Mouse (Mus musculus): ENCODE results near the gene Faf1. TPM values are rescaled to one million over a fixed set of nuclear protein-coding genes. Genes with fewer than 3 reads are reported as not detected.

The Faf1 gene
- polyA plus RNA-seq, 1 experiment from 2014 or later: 20.8 TPM

DNA sequence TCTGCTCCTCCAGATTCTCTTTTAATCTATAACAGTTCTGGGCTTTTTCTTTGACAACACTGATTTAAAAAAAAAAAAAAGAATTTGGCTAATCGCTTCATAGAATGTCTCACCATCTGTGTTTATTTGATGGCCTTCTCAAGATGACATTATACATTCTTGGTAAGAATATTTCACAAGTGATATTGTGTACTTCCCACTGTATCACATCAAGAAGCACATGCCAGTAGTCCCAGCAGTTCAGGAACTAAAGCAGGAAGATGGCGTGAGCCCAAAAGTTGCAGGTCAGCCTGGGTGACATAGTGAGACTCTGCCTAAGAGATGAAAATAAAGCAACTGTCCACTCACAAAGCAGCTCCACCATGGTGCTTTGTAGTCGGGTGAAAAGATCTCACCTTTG, 34.9 kb upstream of the Faf1 start:
- no peaks in the 10 kb centered on the region for H3K36me3 ChIP-seq (ENCODE audit: control insufficient read depth, insufficient read depth, low read length)
- H3K4me1 ChIP-seq (replicated peaks; ENCODE audit: control insufficient read depth, insufficient read depth): no peaks in the 10 kb centered on the region
- WGBS: 79% methylated on average over 3 of the region's 3 CpGs
- no peak overlapping the region for H3K27ac ChIP-seq (replicated peaks)
- ATAC-seq (ENCODE audit: low FRiP score, low TSS enrichment): no peak
- H3K9ac ChIP-seq (ENCODE audit: low read length): no peak overlapping the region
- H3K9me3 ChIP-seq (ENCODE audit: control insufficient read depth, low read length): no peaks in the 10 kb centered on the region
- H3K4me2 ChIP-seq (replicated peaks; ENCODE audit: low read depth): no peak overlapping the region
- no peak overlapping the region for H3K4me3 ChIP-seq (ENCODE audit: low read depth, low read length)
- no peaks in the 10 kb centered on the region for H3K27me3 ChIP-seq (ENCODE audit: control insufficient read depth, insufficient read depth, low read length)
- TF ChIP-seq EP300 (optimal IDR thresholded peaks at IDR 0.05): no peak
- TF ChIP-seq CTCF (IDR thresholded peaks at IDR 0.05; ENCODE audit: low read depth): no peak
- DNase-seq (ENCODE audit: low spot score): no peak

DNA sequence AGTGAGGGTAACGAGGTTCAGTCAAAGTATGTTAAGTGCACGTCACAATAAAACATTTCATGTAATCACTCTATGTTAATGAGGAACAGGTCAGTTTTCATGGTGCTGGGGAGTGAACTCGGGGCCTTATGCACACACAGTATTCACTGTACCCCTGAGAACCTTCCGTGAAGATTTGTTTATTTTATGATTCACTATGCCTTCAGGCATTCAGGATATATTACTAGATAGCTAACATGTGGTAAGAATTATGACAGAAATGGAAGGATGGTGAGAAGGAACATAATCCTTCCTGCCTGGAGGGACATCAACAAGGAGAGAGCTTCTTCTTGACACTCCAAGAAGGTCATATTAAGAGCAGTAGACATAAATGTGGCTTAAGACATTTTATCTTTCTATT, 29.1 kb upstream of the Faf1 start:
- Histone ChIP-seq H3K4me3 (ENCODE audit: low read depth, low read length) (no peak overlapping the region), H3K4me2 (replicated peaks; ENCODE audit: low read depth) (no peak overlapping the region), H3K9me3 (ENCODE audit: control insufficient read depth, low read length) (no peaks in the 10 kb centered on the region), H3K36me3 (ENCODE audit: control insufficient read depth, insufficient read depth, low read length) (no peaks in the 10 kb centered on the region), H3K9ac (ENCODE audit: low read length) (no peak overlapping the region), H3K27me3 (ENCODE audit: control insufficient read depth, insufficient read depth, low read length) (no peaks in the 10 kb centered on the region), H3K27ac (replicated peaks) (no peak overlapping the region), H3K4me1 (replicated peaks; ENCODE audit: control insufficient read depth, insufficient read depth) (no peaks in the 10 kb centered on the region)
- WGBS: 48% methylated on average over 4 of the region's 4 CpGs
- DNase-seq (ENCODE audit: low spot score): no peak
- no peak for ATAC-seq (ENCODE audit: low FRiP score, low TSS enrichment)
- TF ChIP-seq EP300 (optimal IDR thresholded peaks at IDR 0.05) (no peak), CTCF (IDR thresholded peaks at IDR 0.05; ENCODE audit: low read depth) (no peak)

DNA sequence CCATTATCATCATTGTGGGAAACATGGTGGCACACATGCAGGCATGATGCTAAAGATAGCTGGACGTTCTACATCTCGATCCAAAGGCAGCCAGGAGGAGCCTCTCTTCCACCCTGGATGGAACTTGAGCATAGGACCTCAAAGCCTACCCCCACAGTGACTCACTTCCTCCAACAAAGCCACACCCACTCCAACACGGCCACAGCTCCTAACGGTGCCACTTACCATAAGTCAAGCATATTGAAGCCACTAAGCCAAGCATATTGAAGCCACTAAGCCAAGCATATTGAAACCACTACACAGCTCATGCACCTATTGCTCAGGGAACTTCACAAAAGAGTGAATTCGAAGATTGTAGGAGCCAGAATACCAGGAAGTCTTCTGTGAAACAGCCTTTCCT, 27.1 kb upstream of the Faf1 start:
- no peaks in the 10 kb centered on the region for H3K4me1 ChIP-seq (replicated peaks; ENCODE audit: control insufficient read depth, insufficient read depth)
- TF ChIP-seq EP300 (optimal IDR thresholded peaks at IDR 0.05): no peak
- TF ChIP-seq CTCF (IDR thresholded peaks at IDR 0.05; ENCODE audit: low read depth): no peak
- no peak for ATAC-seq (ENCODE audit: low FRiP score, low TSS enrichment)
- no peak overlapping the region for H3K4me3 ChIP-seq (ENCODE audit: low read depth, low read length)
- WGBS: 77% methylated on average over 5 of the region's 5 CpGs
- no peaks in the 10 kb centered on the region for H3K9me3 ChIP-seq (ENCODE audit: control insufficient read depth, low read length)
- H3K27me3 ChIP-seq (ENCODE audit: control insufficient read depth, insufficient read depth, low read length): no peaks in the 10 kb centered on the region
- no peak overlapping the region for H3K4me2 ChIP-seq (replicated peaks; ENCODE audit: low read depth)
- H3K9ac ChIP-seq (ENCODE audit: low read length): no peak overlapping the region
- H3K27ac ChIP-seq (replicated peaks): no peak overlapping the region
- no peak for DNase-seq (ENCODE audit: low spot score)
- H3K36me3 ChIP-seq (ENCODE audit: control insufficient read depth, insufficient read depth, low read length): no peaks in the 10 kb centered on the region

DNA sequence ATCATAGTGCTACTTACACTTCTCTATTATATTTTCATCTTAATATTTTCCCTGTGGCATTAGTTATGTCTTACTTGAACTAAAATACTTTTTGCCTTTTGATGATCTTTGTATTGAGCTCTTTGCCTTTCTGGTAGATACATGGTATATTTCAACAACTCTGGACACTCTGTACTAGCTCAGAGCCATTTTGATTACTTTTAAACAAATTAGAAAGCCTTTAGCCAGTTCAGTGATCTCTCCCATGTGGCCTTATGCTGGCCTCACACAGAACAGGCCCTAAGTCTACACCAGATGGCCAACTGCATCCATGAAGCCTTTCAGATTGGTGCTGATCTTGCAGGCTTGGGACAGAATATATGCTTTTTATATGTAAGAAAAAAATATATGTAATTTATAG, 23.1 kb upstream of the Faf1 start:
- DNase-seq (ENCODE audit: low spot score): no peak
- ATAC-seq (ENCODE audit: low FRiP score, low TSS enrichment): no peak
- Histone ChIP-seq H3K9me3 (ENCODE audit: control insufficient read depth, low read length) (no peaks in the 10 kb centered on the region), H3K27ac (replicated peaks) (no peak overlapping the region), H3K27me3 (ENCODE audit: control insufficient read depth, insufficient read depth, low read length) (no peaks in the 10 kb centered on the region), H3K4me2 (replicated peaks; ENCODE audit: low read depth) (no peak overlapping the region), H3K4me3 (ENCODE audit: low read depth, low read length) (no peak overlapping the region), H3K9ac (ENCODE audit: low read length) (no peak overlapping the region), H3K4me1 (replicated peaks; ENCODE audit: control insufficient read depth, insufficient read depth) (no peaks in the 10 kb centered on the region; the same call in 1 of the 2 replicates), H3K36me3 (ENCODE audit: control insufficient read depth, insufficient read depth, low read length) (no peaks in the 10 kb centered on the region)
- TF ChIP-seq CTCF (IDR thresholded peaks at IDR 0.05; ENCODE audit: low read depth) (no peak), EP300 (optimal IDR thresholded peaks at IDR 0.05) (no peak)

DNA sequence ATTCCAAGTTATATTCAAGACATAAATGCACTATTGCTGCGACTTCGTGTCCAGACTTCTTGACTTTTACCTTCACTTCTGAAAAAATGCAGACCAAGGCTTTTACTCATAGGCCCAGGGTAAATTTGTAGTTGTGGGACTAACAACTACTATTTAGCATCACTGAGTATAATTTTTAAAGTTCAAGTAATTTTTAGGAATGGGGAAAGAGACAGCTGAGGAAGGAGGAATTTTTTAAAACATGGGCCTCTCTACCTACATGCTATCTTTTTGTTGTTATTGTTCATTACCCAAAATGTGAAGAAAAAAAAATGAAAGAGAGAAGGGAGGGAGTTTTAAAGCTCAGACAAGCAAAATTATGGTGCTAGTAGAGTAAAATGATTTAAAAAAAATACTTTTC, 21.7 kb upstream of the Faf1 start:
- TF ChIP-seq EP300 (optimal IDR thresholded peaks at IDR 0.05): no peak
- TF ChIP-seq CTCF (IDR thresholded peaks at IDR 0.05; ENCODE audit: low read depth): no peak
- DNase-seq (ENCODE audit: low spot score) (no peak), ATAC-seq (ENCODE audit: low FRiP score, low TSS enrichment) (no peak)
- Histone ChIP-seq H3K4me2 (replicated peaks; ENCODE audit: low read depth) (no peak overlapping the region), H3K27me3 (ENCODE audit: control insufficient read depth, insufficient read depth, low read length) (no peaks in the 10 kb centered on the region), H3K4me3 (ENCODE audit: low read depth, low read length) (no peak overlapping the region), H3K27ac (replicated peaks) (no peak overlapping the region), H3K36me3 (ENCODE audit: control insufficient read depth, insufficient read depth, low read length) (no peaks in the 10 kb centered on the region), H3K9me3 (ENCODE audit: control insufficient read depth, low read length) (no peaks in the 10 kb centered on the region), H3K9ac (ENCODE audit: low read length) (no peak overlapping the region), H3K4me1 (replicated peaks; ENCODE audit: control insufficient read depth, insufficient read depth) (no peaks in the 10 kb centered on the region; the same call in 1 of the 2 replicates)
- WGBS: 77% methylated on average over 2 of the region's 2 CpGs

DNA sequence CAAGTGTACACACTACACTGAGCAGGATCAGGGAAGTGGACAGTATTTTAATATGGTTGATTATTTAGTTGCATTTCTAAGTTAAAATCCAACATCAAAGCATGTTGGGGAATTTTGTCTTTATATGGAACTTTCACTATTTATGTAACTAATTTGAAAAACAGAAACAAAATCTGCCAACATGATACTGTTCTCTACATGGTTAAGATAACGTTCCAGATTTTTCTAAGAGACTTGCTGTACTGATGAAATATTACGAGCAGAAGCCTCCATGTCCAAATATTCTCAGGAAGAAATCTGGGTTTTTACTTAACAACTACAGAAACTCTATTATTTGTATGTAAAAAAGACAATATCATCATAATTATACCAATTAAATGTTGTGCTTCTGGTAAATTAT, 20.6 kb upstream of the Faf1 start:
- no peaks in the 10 kb centered on the region for H3K27me3 ChIP-seq (ENCODE audit: control insufficient read depth, insufficient read depth, low read length)
- TF ChIP-seq CTCF (IDR thresholded peaks at IDR 0.05; ENCODE audit: low read depth) (no peak), EP300 (optimal IDR thresholded peaks at IDR 0.05) (no peak)
- no peak overlapping the region for H3K4me2 ChIP-seq (replicated peaks; ENCODE audit: low read depth)
- no peak overlapping the region for H3K4me3 ChIP-seq (ENCODE audit: low read depth, low read length)
- ATAC-seq (ENCODE audit: low FRiP score, low TSS enrichment): no peak
- H3K9ac ChIP-seq (ENCODE audit: low read length): no peak overlapping the region
- no peaks in the 10 kb centered on the region for H3K9me3 ChIP-seq (ENCODE audit: control insufficient read depth, low read length)
- no peak overlapping the region for H3K27ac ChIP-seq (replicated peaks)
- H3K4me1 ChIP-seq (replicated peaks; ENCODE audit: control insufficient read depth, insufficient read depth): no peaks in the 10 kb centered on the region; the same call in 1 of the 2 replicates
- 84% methylated on average over 2 of the region's 2 CpGs for WGBS
- no peak for DNase-seq (ENCODE audit: low spot score)
- no peaks in the 10 kb centered on the region for H3K36me3 ChIP-seq (ENCODE audit: control insufficient read depth, insufficient read depth, low read length)
